Mouse (Mus musculus): ENCODE measurements around the gene Cep295nl. TPM values are rescaled to one million over a fixed set of nuclear protein-coding genes. Genes with fewer than 3 reads are reported as not detected.

Cep295nl gene
- polyA plus RNA-seq (2017; shearing (Covaris generic)), result 0.12 TPM

GRCm38 (mm10) chr11:118342400-118342981 is at the start of gene Cep295nl:
Gene Cep295nl, minus strand, starts transcription at chr11:118342500.

DNA sequence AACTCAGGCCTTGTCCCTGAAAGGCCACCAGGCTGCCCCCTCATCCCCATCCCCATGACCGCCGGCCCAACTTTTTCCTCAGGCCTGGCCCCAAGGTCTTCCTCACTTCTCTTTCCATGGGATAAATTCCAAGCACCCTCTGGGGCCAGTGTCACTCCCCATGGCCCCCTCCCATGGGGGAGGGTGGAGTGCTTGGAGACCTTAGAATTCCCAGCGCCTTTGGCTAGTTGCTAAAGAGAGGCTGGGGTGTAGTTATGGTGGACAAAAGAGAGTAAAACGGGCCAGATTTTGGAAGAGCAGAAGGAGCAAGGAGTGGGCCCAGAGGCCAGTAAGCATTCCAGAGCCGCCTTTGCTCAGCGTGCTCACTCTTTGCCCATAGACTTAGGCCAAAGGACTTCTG is 13.3 kb upstream of the Cep295nl start, which contains the start of gene Timp2:
Gene Timp2 (minus strand): TSS at position 101 of the 400 bp plus-strand sequence.

GRCm38 (mm10) chr11:118289999-118290889 is 52.1 kb downstream of the Cep295nl start, which contains the start of gene Usp36:
Gene Usp36, minus strand, starts transcription at chr11:118290244.

Other genes with a start within 250 kb of the Cep295nl start
- 0.66 TPM for gene Dnah17, start 211.9 kb downstream of the Cep295nl start, polyA plus RNA-seq (2017; shearing (Covaris generic))
- gene Cyth1, start 93.9 kb downstream of the Cep295nl start, polyA plus RNA-seq (2017; shearing (Covaris generic)), result 314 TPM
- 31.6 TPM for gene Usp36, start 52.3 kb downstream of the Cep295nl start, polyA plus RNA-seq (2017; shearing (Covaris generic))
- 80.2 TPM for gene Timp2, start 13.2 kb upstream of the Cep295nl start, polyA plus RNA-seq (2017; shearing (Covaris generic))
- 133 TPM for gene Lgals3bp, start 59.6 kb upstream of the Cep295nl start, polyA plus RNA-seq (2017; shearing (Covaris generic))
- 43.7 TPM for gene Cant1, start 76.6 kb upstream of the Cep295nl start, polyA plus RNA-seq (2017; shearing (Covaris generic))
- not detected for gene C1qtnf1, start 85.7 kb upstream of the Cep295nl start, polyA plus RNA-seq (2017; shearing (Covaris generic))
- 14.2 TPM for gene Engase, start 134.3 kb upstream of the Cep295nl start, polyA plus RNA-seq (2017; shearing (Covaris generic))

All from CD4-positive, CD25-positive, alpha-beta regulatory T cell (primary cell).